Mouse (Mus musculus) spleen, adult 12 weeks (tissue): ENCODE measurements around the gene Ankrd55.
A peak's percentile ranks its signal among the peaks of the same experiment; 100 is the strongest.
"Not testable (repeated sequence)": the region's sequence is repeated elsewhere in the genome, so short reads cannot be mapped to it uniquely, and the experiment has no call there.

Experiments used
- DNase-seq: peaks from one replicate; pipeline ENCODE4 v3.0.0; 2022; ENCODE audit warnings: low spot score

Ankrd55 gene

GRCm38 (mm10) chr13:112294446-112294845 lies 6.2 kb downstream of the Ankrd55 start:
- no peak for DNase-seq

GRCm38 (mm10) chr13:112297781-112298180 lies 9.5 kb downstream of the Ankrd55 start:
- no peak for DNase-seq

GRCm38 (mm10) chr13:112303429-112303828 lies 15.2 kb downstream of the Ankrd55 start:
- DNase-seq, result no peak

- DNase-seq, result peak; percentile 13
Observed at GRCm38 (mm10) chr13:112308672-112309071, 20.4 kb downstream of the Ankrd55 start.

- DNase-seq, result not testable (repeated sequence)
Observed at GRCm38 (mm10) chr13:112311611-112312010, 23.4 kb downstream of the Ankrd55 start.

- DNase-seq, result no peak
Observed at GRCm38 (mm10) chr13:112315442-112315841, 27.2 kb downstream of the Ankrd55 start.

- DNase-seq, result no peak
Observed at GRCm38 (mm10) chr13:112316622-112317482, 28.6 kb downstream of the Ankrd55 start.

- no peak for DNase-seq
Observed at GRCm38 (mm10) chr13:112318124-112318523, 29.9 kb downstream of the Ankrd55 start.

- no peak for DNase-seq
Observed at GRCm38 (mm10) chr13:112323591-112324266, 35.5 kb downstream of the Ankrd55 start.

GRCm38 (mm10) chr13:112325126-112325525 lies 36.9 kb downstream of the Ankrd55 start:
- DNase-seq, result no peak

- DNase-seq, result no peak
Observed at GRCm38 (mm10) chr13:112326403-112326802, 38.2 kb downstream of the Ankrd55 start.

GRCm38 (mm10) chr13:112326977-112327376 lies 38.7 kb downstream of the Ankrd55 start:
- DNase-seq, result no peak

- no peak for DNase-seq
Observed at GRCm38 (mm10) chr13:112327511-112327910, 39.3 kb downstream of the Ankrd55 start.

GRCm38 (mm10) chr13:112330257-112330656 lies 42.0 kb downstream of the Ankrd55 start:
- DNase-seq, result no peak

GRCm38 (mm10) chr13:112330919-112331681 lies 42.8 kb downstream of the Ankrd55 start:
- no peak for DNase-seq

GRCm38 (mm10) chr13:112331682-112332061 lies 43.4 kb downstream of the Ankrd55 start:
- no peak for DNase-seq

- no peak for DNase-seq
Observed at GRCm38 (mm10) chr13:112335531-112335930, 47.3 kb downstream of the Ankrd55 start.

- no peak for DNase-seq
Observed at GRCm38 (mm10) chr13:112337146-112337545, 48.9 kb downstream of the Ankrd55 start.

GRCm38 (mm10) chr13:112340205-112340604 lies 52.0 kb downstream of the Ankrd55 start:
- no peak for DNase-seq

GRCm38 (mm10) chr13:112340761-112341160 lies 52.5 kb downstream of the Ankrd55 start:
- DNase-seq, result no peak

- no peak for DNase-seq
Observed at GRCm38 (mm10) chr13:112342971-112343627, 54.8 kb downstream of the Ankrd55 start.

- DNase-seq, result no peak
Observed at GRCm38 (mm10) chr13:112343628-112344009, 55.4 kb downstream of the Ankrd55 start.
